Mouse (Mus musculus) testis, adult 2 months (tissue): Measurements from ENCODE around the gene Trpv2.

Experiments
- CTCF ChIP-seq: fragments of 200-500 bp; IDR thresholded peaks from 2 replicates; pipeline ENCODE4 v1.5.1; 2012; ENCODE audit warnings: low read depth, mild to moderate bottlenecking, inconsistent platforms, low read length, moderate library complexity; ENCODE audit not compliant: control insufficient read depth, insufficient read depth, insufficient replicate concordance
- POLR2A ChIP-seq: fragments of 200-500 bp; IDR thresholded peaks from 2 replicates; pipeline ENCODE4 v1.6.1; 2012; ENCODE audit warnings: low read depth, mild to moderate bottlenecking, inconsistent platforms, low read length, moderate library complexity; ENCODE audit not compliant: control insufficient read depth

DNA sequence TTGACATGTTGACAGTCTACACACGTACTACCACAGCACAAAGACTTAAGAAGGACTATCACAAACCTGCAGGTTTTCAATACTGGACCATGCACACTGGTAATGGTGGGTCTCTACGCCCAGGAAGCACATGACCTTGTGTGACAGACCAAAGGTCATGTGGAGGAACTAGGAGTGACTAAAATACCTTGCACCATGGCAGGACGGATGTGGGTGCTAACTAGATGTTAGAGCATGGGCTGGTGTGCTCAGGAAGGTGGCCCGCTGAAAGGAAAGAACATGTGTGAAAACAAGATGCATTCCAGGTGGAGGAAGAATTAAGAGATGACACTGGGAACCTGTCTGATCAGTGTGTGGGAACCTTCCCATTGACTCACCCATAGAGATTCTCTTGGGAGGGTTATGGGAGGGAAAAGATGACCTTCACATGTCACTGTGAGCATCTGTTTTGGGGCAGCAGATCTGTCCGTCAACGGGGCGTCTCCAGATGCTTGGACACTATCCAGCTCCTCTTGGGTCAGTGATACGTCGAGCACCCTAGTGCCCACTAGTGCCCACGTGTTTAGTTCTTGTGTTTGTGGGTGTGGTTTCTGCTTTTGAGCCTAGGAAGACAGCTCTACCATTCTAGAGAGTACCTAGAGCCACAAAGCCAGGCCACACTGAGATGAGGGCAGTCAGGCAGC lies 69.5 kb downstream of the Trpv2 start:
- no peak for TF ChIP-seq POLR2A
- no peak for TF ChIP-seq CTCF
